Mouse (Mus musculus) stomach, postnatal 0 days (tissue): ENCODE measurements at regions not wholly inside any gene's neighbourhood (a gene's known extent, or its start where the extent isn't known, plus 50 kb on each side); places are given as distances from the start of the nearest gene placed in this dataset.

Experiments used
- ATAC-seq: fragments of 200-750 bp; cut with Nextera tagmentation; 2 replicates; pipeline ENCODE4 v1.8.0; 2017; ENCODE audit not compliant: low FRiP score, low TSS enrichment
- DNase-seq: peaks from one replicate; pipeline ENCODE4 v3.0.0-alpha.2; 2016; ENCODE audit warnings: low spot score
- H3K27ac ChIP-seq: fragments of 300-500 bp; sonication (generic); replicated peaks from 2 replicates; pipeline ENCODE4 v1.5.1; 2014; ENCODE audit warnings: mild to moderate bottlenecking, control low read depth
- H3K27me3 ChIP-seq: fragments of 300-500 bp; sonication (generic); 2 replicates; pipeline ENCODE4 v1.6.1; 2014; ENCODE audit warnings: low read length; ENCODE audit not compliant: control insufficient read depth, insufficient read depth
- H3K36me3 ChIP-seq: fragments of 300-500 bp; sonication (generic); 2 replicates; pipeline ENCODE4 v1.6.1; 2014; ENCODE audit warnings: low read length, mixed read lengths; ENCODE audit not compliant: control insufficient read depth, insufficient read depth
- H3K4me1 ChIP-seq: fragments of 300-500 bp; sonication (generic); replicated peaks from 2 replicates; pipeline ENCODE4 v1.6.1; 2014; ENCODE audit warnings: antibody characterized with exemption; ENCODE audit not compliant: control insufficient read depth, insufficient read depth
- H3K4me2 ChIP-seq: fragments of 300-500 bp; sonication (generic); replicated peaks from 2 replicates; pipeline ENCODE4 v1.6.1; 2014; ENCODE audit warnings: low read depth, mild to moderate bottlenecking, control low read depth, moderate library complexity
- H3K4me3 ChIP-seq: fragments of 300-500 bp; sonication (generic); 2 replicates; pipeline ENCODE4 v1.5.1; 2014; ENCODE audit warnings: low read depth, low read length, control low read depth
- H3K9ac ChIP-seq: fragments of 300-500 bp; sonication (generic); 2 replicates; pipeline ENCODE4 v1.6.1; 2014; ENCODE audit warnings: mild to moderate bottlenecking, low read length, control low read depth, mixed read lengths
- H3K9me3 ChIP-seq: fragments of 300-500 bp; sonication (generic); 2 replicates; pipeline ENCODE4 v1.6.1; 2016; ENCODE audit warnings: low read length; ENCODE audit not compliant: control insufficient read depth
- CTCF ChIP-seq: IDR thresholded peaks from 2 replicates; pipeline ENCODE4 v1.5.1; 2016; ENCODE audit warnings: antibody characterized with exemption, low read depth, mild to moderate bottlenecking, moderate library complexity
- EP300 ChIP-seq: optimal IDR thresholded peaks from 2 replicates; pipeline ENCODE3; 2016; ENCODE audit warnings: antibody characterized with exemption
- WGBS: fragments of 180-500 bp; shearing (Covaris S2); extraction: QIAGEN DNeasy Blood & Tissue Kit; methylation state at CpG from one replicate; pipeline ENCODE4 v1.1.7; 2014; 5-methylcytosine and 5-hydroxymethylcytosine counted together

DNA sequence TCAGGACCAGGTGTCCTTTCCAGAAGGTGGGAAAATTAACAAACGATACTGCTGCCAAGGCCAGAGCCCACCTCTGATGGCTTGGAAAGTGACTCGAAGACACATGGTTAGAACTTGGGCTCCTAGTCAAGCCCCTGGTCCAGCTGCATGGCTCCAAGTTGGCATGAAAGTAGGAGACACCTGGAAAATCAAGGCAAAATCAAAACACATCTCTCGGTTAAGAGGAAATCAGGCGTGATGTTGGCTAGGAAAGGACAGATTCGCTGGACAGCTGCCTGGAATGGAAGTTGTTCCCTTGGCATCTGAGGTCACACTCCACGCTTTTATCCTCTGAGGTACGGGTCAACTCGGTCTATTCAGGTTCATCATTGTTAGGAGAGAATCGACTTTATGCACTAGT, 150.3 kb upstream of the Crim1 start:
- no peak for TF ChIP-seq EP300
- no peak for TF ChIP-seq CTCF
- Histone ChIP-seq H3K9me3 (no peaks in the 10 kb centered on the region), H3K27me3 (no peaks in the 10 kb centered on the region), H3K27ac (no peak overlapping the region), H3K4me1 (no peaks in the 10 kb centered on the region), H3K4me3 (no peak overlapping the region), H3K9ac (no peak overlapping the region), H3K36me3 (no peaks in the 10 kb centered on the region), H3K4me2 (no peak overlapping the region)
- 84% methylated on average over 9 of the region's 9 CpGs for WGBS
- no peak for DNase-seq
- no peak for ATAC-seq

DNA sequence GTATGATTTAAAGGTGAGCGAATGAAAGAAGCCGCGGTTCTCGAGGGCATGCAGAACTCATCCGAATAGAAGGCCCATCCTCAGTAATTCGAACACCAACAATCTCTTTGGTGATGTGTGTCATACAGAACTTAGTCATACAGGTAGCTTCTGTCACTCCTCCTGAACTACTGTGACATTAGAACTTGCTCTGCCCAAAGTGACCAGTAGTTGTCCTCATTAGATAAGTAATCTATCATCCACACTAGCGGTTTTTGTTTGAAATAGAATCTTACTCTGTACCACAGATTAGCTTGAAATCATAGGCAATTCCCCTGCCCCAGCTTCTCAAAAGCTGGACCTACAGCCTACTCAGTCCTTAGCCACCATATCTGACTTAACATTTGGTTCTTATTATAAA, 149.8 kb upstream of the Crim1 start:
- H3K9ac ChIP-seq = no peak overlapping the region
- no peak for TF ChIP-seq EP300
- peak; percentile 37; the same call in 1 of the 2 replicates for TF ChIP-seq CTCF
- no peaks in the 10 kb centered on the region for H3K27me3 ChIP-seq
- no peaks in the 10 kb centered on the region for H3K4me1 ChIP-seq
- 85% methylated on average over 7 of the region's 7 CpGs for WGBS
- H3K36me3 ChIP-seq = no peaks in the 10 kb centered on the region
- no peak for ATAC-seq
- H3K4me3 ChIP-seq = no peak overlapping the region
- no peak for DNase-seq
- no peak overlapping the region for H3K27ac ChIP-seq
- no peak overlapping the region for H3K4me2 ChIP-seq
- H3K9me3 ChIP-seq = no peaks in the 10 kb centered on the region

DNA sequence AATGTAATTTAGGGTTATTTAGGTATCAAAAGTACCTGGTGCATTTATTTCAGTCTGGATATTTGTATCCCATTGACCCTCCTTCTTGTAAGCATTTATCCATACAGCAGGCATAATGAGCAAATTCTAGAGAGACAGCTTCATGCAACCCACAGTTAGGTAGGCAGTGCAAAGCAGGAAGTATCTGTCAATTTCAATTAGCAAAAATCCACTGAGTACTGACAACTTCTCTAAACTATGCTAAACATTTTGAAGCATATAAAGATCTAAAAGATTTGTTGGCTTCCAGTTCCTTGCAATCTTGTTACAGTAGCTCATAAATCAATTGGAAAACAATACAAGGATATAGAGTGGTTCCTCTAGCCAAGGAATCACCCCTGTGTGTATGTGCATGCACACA, 124.2 kb upstream of the Crim1 start:
- ATAC-seq = no peak
- DNase-seq = no peak
- TF ChIP-seq EP300 = no peak
- TF ChIP-seq CTCF = no peak
- Histone ChIP-seq H3K4me3 (no peak overlapping the region), H3K9me3 (no peaks in the 10 kb centered on the region), H3K4me2 (no peak overlapping the region), H3K4me1 (no peaks in the 10 kb centered on the region), H3K9ac (no peak overlapping the region), H3K27me3 (no peaks in the 10 kb centered on the region), H3K27ac (no peak overlapping the region), H3K36me3 (no peaks in the 10 kb centered on the region)

DNA sequence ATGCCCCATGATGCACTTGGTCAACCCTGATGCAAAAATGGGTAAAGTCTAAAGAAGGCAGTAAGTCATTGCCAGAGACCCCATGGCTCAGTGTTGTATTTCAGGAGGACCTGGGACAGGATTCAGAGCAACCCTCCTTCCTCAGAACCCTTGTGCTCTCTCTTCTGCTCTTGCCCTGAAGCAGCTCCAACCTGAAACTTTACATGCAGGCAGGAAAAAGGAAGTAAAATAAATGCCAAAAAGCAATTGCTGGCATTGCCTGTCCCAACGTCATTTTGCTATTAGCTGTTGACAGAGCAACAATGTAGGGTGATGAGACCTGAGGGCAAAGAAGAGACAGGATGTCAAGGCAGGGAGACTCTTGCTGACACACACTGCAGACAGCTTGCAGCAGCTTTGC, 121.7 kb upstream of the Crim1 start:
- Histone ChIP-seq H3K36me3 (no peaks in the 10 kb centered on the region), H3K4me2 (no peak overlapping the region), H3K27me3 (no peaks in the 10 kb centered on the region), H3K4me3 (no peak overlapping the region), H3K9ac (no peak overlapping the region), H3K27ac (no peak overlapping the region), H3K4me1 (no peaks in the 10 kb centered on the region), H3K9me3 (no peaks in the 10 kb centered on the region)
- ATAC-seq = no peak
- no peak for DNase-seq
- no peak for TF ChIP-seq EP300
- no peak for TF ChIP-seq CTCF
- WGBS = 44% methylated on average over 1 of the region's 1 CpGs

DNA sequence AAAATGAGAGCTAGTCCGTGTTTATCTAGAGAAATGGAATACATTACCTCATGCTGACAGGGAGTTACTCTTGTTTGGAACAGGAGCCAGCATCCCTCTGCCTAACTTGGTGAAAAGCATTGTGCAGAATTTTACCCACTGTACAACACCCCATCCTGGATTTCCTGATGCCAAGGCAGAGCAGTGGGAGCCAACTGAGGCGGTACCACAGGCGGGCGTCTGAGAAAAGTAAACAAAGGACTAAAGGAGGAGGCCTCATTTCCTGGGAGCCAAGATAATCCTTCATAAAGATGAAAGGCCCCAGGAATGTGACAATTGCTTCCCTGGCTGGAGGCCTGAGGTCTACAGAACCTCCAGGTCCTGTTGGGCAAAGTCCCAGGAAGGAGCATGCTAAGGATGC, 115.6 kb upstream of the Crim1 start:
- Histone ChIP-seq H3K9me3 (no peaks in the 10 kb centered on the region), H3K4me2 (no peak overlapping the region), H3K4me1 (no peaks in the 10 kb centered on the region), H3K36me3 (no peaks in the 10 kb centered on the region), H3K27me3 (no peaks in the 10 kb centered on the region), H3K27ac (no peak overlapping the region), H3K9ac (no peak overlapping the region), H3K4me3 (no peak overlapping the region)
- DNase-seq (no peak), ATAC-seq (no peak)
- TF ChIP-seq EP300 (no peak), CTCF (no peak)
- WGBS = 18% methylated on average over 4 of the region's 4 CpGs

DNA sequence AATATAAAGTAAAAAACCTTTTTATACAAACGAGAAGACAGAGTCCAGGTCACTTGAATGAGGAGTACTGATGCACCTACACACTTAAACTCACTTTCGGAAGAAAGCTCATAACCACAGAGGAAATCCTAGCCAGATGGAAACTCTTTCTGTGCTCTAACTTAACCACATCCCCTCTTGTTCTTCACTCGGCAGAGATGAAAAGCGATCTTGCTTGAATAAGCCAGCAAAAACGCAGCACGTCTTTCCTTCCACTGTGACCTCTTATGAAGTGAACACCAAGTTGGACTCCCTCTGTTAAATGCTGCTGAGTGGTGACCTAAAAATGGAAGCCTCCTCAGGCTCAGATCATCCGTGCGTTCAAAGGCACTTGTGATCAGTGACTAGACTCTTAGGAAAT, 113.1 kb upstream of the Crim1 start:
- no peaks in the 10 kb centered on the region for H3K27me3 ChIP-seq
- H3K9me3 ChIP-seq = no peaks in the 10 kb centered on the region
- H3K4me3 ChIP-seq = no peak overlapping the region
- H3K36me3 ChIP-seq = no peaks in the 10 kb centered on the region
- DNase-seq (no peak), ATAC-seq (no peak)
- no peak overlapping the region for H3K4me2 ChIP-seq
- no peak overlapping the region for H3K9ac ChIP-seq
- 67% methylated on average over 8 of the region's 8 CpGs for WGBS
- TF ChIP-seq CTCF = no peak
- TF ChIP-seq EP300 = no peak
- H3K27ac ChIP-seq = no peak overlapping the region
- no peaks in the 10 kb centered on the region for H3K4me1 ChIP-seq

DNA sequence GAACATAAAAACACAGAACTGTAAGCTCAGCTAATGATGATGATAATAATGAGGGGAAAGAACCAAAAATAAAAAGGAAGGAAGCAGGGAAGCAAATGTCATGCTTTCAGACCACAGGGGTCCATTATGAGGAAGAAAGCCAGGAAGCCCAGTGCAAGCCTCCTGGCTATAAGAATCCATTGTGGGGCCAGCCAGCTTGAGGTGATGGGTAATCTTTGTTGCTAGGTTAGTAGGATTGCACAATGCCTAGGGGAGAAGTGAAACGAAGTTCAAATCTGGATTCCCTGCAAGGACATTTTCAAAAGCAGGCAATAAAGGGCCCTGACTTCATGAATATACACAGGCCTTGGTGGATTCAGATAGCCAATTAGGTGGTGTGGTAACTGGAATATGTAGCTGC, 102.3 kb upstream of the Crim1 start:
- H3K4me1 ChIP-seq = no peaks in the 10 kb centered on the region
- 71% methylated on average over 1 of the region's 1 CpGs for WGBS
- TF ChIP-seq CTCF = no peak
- TF ChIP-seq EP300 = no peak
- H3K27ac ChIP-seq = no peak overlapping the region
- H3K9ac ChIP-seq = no peak overlapping the region
- no peak overlapping the region for H3K4me2 ChIP-seq
- H3K9me3 ChIP-seq = no peaks in the 10 kb centered on the region
- H3K4me3 ChIP-seq = no peak overlapping the region
- ATAC-seq = no peak
- no peaks in the 10 kb centered on the region for H3K36me3 ChIP-seq
- H3K27me3 ChIP-seq = no peaks in the 10 kb centered on the region
- no peak for DNase-seq
